Mouse (Mus musculus): ENCODE data around the gene Olfr588-ps1. TPM values are rescaled to one million over a fixed set of nuclear protein-coding genes. Genes with fewer than 3 reads are reported as not detected.
"Not testable (repeated sequence)": the region's sequence is repeated elsewhere in the genome, so short reads cannot be mapped to it uniquely, and the experiment has no call there.

Gene Olfr588-ps1
- polyA plus RNA-seq, 1 experiment = not detected

DNA sequence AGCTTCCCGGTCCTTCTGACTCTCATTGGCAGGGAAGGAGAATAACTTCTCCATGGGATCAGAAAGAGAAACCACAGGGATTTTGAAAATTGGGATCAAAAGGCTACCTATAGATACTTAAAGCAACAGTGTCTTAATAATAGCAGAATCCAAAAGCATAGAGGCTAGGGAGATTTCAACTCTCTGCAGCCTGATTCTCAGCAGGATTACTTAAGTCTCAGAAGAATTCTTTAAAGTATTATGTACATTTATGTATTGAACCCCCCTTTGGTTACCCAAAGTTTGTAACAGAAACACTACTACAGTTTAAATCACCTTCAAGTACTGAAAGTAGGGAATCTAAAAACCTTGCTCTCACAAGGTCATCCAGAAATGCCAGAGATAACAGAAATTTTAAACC is 37.6 kb downstream of the Olfr588-ps1 start, which contains the start of gene Olfr591:
Olfr591 (minus strand) TSS at position 101 of the 400 bp plus-strand sequence.
- H3K79me2 ChIP-seq (ENCODE audit: control insufficient read depth, insufficient read depth) = no peaks in the 10 kb centered on the region
- TF ChIP-seq MYOD1 (IDR thresholded peaks at IDR 0.05; ENCODE audit: control insufficient read depth, insufficient read length, low read depth) (no peak), CTCF (IDR thresholded peaks at IDR 0.05; ENCODE audit: control insufficient read depth, insufficient read depth, insufficient read length) (no peak), MYOG (IDR thresholded peaks at IDR 0.05; ENCODE audit: control insufficient read depth, extremely low read depth, insufficient read length) (no peak), USF1 (IDR thresholded peaks at IDR 0.05; ENCODE audit: low read depth) (no peak), FOSL1 (IDR thresholded peaks at IDR 0.05; ENCODE audit: insufficient read depth, low read length, poor library complexity, severe bottlenecking) (no peak), MAX (IDR thresholded peaks at IDR 0.05) (no peak), CEBPB (IDR thresholded peaks at IDR 0.05; ENCODE audit: low read depth) (no peak)
- no peaks in the 10 kb centered on the region for H3K27me3 ChIP-seq (ENCODE audit: control insufficient read depth, insufficient read depth, insufficient read length)
- no peaks in the 10 kb centered on the region for H3K36me3 ChIP-seq (ENCODE audit: control insufficient read depth, insufficient read depth)
- H3ac ChIP-seq (ENCODE audit: control insufficient read depth, insufficient read length, low read depth) = no peak within 1 kb of the TSS
- no peaks in the 10 kb centered on the region for H3K79me3 ChIP-seq (ENCODE audit: low read depth)
- no peak within 1 kb of the TSS for H3K4me3 ChIP-seq (ENCODE audit: insufficient read depth, poor library complexity, severe bottlenecking)

DNA sequence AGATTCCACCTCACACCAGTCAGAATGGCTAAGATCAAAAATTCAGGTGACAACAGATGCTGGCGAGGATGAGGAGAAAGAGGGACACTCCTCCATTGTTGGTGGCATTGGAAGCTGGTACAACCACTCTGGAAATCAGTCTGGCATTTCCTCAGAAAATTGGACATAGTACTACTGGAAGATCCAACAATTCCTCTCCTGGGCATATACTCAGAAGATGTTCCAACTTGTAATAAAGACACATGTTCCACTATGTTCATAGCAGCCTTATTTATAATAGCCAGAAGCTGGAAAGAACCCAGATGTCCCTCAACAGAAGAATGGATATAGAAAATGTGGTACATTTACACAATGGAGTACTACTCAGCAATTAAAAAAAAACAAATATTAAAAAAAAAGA is 43.8 kb downstream of the Olfr588-ps1 start, which contains the start of gene Olfr592:
Olfr592 (plus strand) TSS at position 301 of the 400 bp plus-strand sequence.
- not testable (repeated sequence) for H3K79me3 ChIP-seq (ENCODE audit: low read depth)

More for the DNA sequence above, 43.8 kb downstream of the Olfr588-ps1 start, which contains the start of gene Olfr592:
- not testable (repeated sequence) for H3ac ChIP-seq (ENCODE audit: control insufficient read depth, insufficient read length, low read depth); H3K36me3 ChIP-seq (ENCODE audit: control insufficient read depth, insufficient read depth); H3K79me2 ChIP-seq (ENCODE audit: control insufficient read depth, insufficient read depth); H3K27me3 ChIP-seq (ENCODE audit: control insufficient read depth, insufficient read depth, insufficient read length); H3K4me3 ChIP-seq (ENCODE audit: insufficient read depth, poor library complexity, severe bottlenecking)

Other genes with a start within 250 kb of the Olfr588-ps1 start
- not detected for gene Olfr569, start 250.0 kb upstream of the Olfr588-ps1 start, polyA plus RNA-seq (2012; fragmentation: generic; extraction: Trizol)
- gene Olfr570, start 246.3 kb upstream of the Olfr588-ps1 start, polyA plus RNA-seq (2012; fragmentation: generic; extraction: Trizol) = not detected
- gene Olfr571, start 223.3 kb upstream of the Olfr588-ps1 start, polyA plus RNA-seq (2012; fragmentation: generic; extraction: Trizol) = not detected
- not detected for gene Olfr572, start 216.5 kb upstream of the Olfr588-ps1 start, polyA plus RNA-seq (2012; fragmentation: generic; extraction: Trizol)
- gene Olfr573-ps1, start 198.3 kb upstream of the Olfr588-ps1 start, polyA plus RNA-seq (2012; fragmentation: generic; extraction: Trizol) = not detected
- not detected for gene Olfr574, start 192.4 kb upstream of the Olfr588-ps1 start, polyA plus RNA-seq (2012; fragmentation: generic; extraction: Trizol)
- not detected for gene Olfr575, start 182.1 kb upstream of the Olfr588-ps1 start, polyA plus RNA-seq (2012; fragmentation: generic; extraction: Trizol)
- not detected for gene Olfr576, start 178.2 kb upstream of the Olfr588-ps1 start, polyA plus RNA-seq (2012; fragmentation: generic; extraction: Trizol)
- not detected for gene Olfr577, start 164.9 kb upstream of the Olfr588-ps1 start, polyA plus RNA-seq (2012; fragmentation: generic; extraction: Trizol)
- gene Olfr578, start 151.6 kb upstream of the Olfr588-ps1 start, polyA plus RNA-seq (2012; fragmentation: generic; extraction: Trizol) = not detected
- gene Olfr582, start 102.9 kb upstream of the Olfr588-ps1 start, polyA plus RNA-seq (2012; fragmentation: generic; extraction: Trizol) = not detected
- gene Olfr583, start 89.6 kb upstream of the Olfr588-ps1 start, polyA plus RNA-seq (2012; fragmentation: generic; extraction: Trizol) = not detected
- gene Olfr584, start 59.0 kb upstream of the Olfr588-ps1 start, polyA plus RNA-seq (2012; fragmentation: generic; extraction: Trizol) = not detected
- not detected for gene Olfr585, start 43.2 kb upstream of the Olfr588-ps1 start, polyA plus RNA-seq (2012; fragmentation: generic; extraction: Trizol)
- gene Olfr586, start 15.2 kb upstream of the Olfr588-ps1 start, polyA plus RNA-seq (2012; fragmentation: generic; extraction: Trizol) = not detected
- gene Olfr589, start 15.5 kb downstream of the Olfr588-ps1 start, polyA plus RNA-seq (2012; fragmentation: generic; extraction: Trizol) = not detected
- not detected for gene Olfr591, start 37.5 kb downstream of the Olfr588-ps1 start, polyA plus RNA-seq (2012; fragmentation: generic; extraction: Trizol)
- gene Olfr592, start 43.9 kb downstream of the Olfr588-ps1 start, polyA plus RNA-seq (2012; fragmentation: generic; extraction: Trizol) = not detected
- gene Olfr593, start 71.0 kb downstream of the Olfr588-ps1 start, polyA plus RNA-seq (2012; fragmentation: generic; extraction: Trizol) = not detected
- not detected for gene Olfr594, start 76.1 kb downstream of the Olfr588-ps1 start, polyA plus RNA-seq (2012; fragmentation: generic; extraction: Trizol)
- gene Usp17ld, start 111.6 kb downstream of the Olfr588-ps1 start, polyA plus RNA-seq (2012; fragmentation: generic; extraction: Trizol) = not detected
- gene Olfr596, start 164.8 kb downstream of the Olfr588-ps1 start, polyA plus RNA-seq (2012; fragmentation: generic; extraction: Trizol) = not detected
- not detected for gene Olfr597, start 175.4 kb downstream of the Olfr588-ps1 start, polyA plus RNA-seq (2012; fragmentation: generic; extraction: Trizol)
- not detected for gene Olfr598, start 182.7 kb downstream of the Olfr588-ps1 start, polyA plus RNA-seq (2012; fragmentation: generic; extraction: Trizol)
- not detected for gene Olfr599, start 195.0 kb downstream of the Olfr588-ps1 start, polyA plus RNA-seq (2012; fragmentation: generic; extraction: Trizol)
- gene Olfr600, start 208.8 kb downstream of the Olfr588-ps1 start, polyA plus RNA-seq (2012; fragmentation: generic; extraction: Trizol) = not detected
- not detected for gene Olfr601, start 221.8 kb downstream of the Olfr588-ps1 start, polyA plus RNA-seq (2012; fragmentation: generic; extraction: Trizol)
- not detected for gene Olfr603, start 245.3 kb downstream of the Olfr588-ps1 start, polyA plus RNA-seq (2012; fragmentation: generic; extraction: Trizol)

Measured in C2C12 (cell line).